Mouse (Mus musculus): Measurements from ENCODE around the gene Copz1.

Copz1 gene

DNA sequence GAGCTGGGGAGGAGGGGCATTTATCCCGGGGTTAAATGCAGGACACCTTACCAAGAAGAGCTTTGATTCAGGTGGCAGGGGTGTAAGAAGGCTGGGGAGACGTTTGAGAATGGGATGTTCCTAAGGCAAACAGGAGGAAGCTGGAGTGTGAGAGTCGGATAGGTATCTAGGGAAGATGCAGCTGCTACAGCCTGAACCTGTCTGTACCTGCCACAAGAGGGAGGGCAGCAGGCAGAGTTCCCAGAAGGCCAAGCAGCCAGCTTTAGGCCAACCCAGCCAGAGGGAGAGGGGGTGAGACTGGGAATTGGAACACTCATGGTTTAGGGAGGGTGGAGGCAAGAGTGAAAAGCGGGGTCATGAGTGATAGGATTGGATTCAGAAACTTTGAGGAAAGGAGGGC, 68.3 kb downstream of the Copz1 start:
- no peak for DNase-seq

DNA sequence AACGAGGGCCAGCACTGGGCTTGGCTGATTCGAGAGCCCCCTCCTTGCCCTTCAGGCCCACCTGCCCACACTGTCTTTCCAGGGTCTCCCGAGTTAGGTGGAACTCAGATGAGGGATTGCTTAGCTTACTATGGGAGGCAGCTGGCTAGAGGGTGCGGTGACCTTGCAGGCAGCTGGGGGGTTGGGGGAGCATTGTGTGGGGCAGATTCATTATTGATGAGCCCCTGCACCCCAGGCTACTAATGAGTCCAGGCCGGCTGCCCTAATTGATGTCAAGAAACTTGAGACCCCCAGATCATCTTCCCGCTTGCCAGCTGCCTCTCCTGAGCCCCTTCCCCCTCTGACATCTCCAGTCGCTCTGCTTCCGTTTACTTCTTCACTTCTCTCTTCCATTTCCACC, 69.0 kb downstream of the Copz1 start:
- DNase-seq, result no peak

DNA sequence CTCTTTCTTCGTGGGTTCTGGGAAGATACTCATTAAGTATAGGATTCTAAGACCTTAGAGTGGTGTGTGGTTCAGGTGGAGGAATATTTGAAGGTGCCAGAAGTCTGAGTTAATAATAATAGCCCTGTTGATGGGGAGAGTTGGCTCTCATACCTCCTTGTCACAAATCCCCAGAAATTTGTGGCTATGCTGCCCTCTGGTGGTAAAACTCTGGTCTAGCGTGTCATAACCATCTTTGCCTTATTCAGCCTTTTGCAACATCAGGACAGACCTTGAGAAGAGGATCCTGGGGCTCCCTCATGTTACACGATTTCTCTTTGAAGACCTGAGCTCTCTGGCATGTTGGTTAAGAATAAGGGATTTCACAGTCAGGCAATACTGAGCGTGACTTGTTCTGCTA, 69.9 kb downstream of the Copz1 start:
- DNase-seq, result peak; percentile 53 to 66

DNA sequence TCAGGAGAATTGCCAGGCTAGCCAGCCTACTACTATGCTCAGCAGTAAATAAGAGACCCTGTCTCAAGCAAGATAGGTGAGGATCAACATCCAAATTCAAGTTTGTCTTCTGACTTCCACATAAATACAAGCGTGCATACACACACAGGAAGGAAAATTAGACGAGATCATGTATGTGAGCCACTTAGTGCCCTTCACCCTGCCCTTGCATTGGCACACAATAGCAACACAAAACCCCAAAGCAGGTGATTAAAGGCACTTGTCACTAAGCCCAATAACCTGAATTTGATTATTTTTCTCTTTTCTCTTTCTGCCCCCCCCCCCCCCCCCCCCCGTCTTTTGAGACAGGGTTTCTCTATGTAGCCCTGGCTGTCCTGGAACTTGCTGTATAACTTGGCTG, 70.5 kb downstream of the Copz1 start:
- no peak for DNase-seq

DNA sequence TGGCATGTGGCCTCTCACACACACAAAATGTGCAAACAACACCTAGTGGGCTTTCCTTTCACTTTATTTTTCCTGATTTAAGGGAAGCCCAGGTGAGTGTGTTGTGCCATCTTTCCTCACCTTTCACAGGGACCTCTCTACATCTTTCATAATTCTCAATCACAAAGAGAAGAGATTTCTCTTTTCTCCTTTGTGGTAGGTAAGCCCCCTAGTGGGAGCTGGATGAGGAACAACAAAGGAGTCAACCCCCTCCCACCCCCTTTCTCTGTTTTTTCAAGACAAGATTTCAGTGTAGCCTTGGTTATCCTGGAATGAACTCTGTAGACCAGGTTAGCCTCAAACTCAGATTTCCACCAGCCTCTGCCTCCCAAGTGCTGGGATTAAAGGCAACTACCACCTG, 71.0 kb downstream of the Copz1 start:
- no peak for DNase-seq

DNA sequence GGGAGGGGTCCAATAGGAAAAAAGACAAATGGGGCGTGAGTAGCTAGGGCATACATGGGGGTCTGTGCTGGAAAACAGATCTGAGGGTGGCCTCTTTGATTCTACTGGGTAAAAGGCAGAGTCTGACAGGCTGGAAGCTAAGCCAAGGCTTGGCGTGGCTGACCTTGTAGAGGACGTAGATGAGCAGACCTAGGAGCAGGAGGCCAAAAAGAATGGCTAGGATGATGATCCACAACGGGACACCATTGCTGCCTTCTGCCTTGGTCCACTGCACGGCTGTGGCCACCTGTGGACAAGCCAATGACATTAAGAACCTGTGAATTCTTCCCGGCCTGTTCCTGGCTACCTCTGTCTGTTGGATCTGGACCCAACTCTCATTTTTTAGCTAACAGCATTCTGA, 73.3 kb downstream of the Copz1 start:
- DNase-seq, result no peak

DNA sequence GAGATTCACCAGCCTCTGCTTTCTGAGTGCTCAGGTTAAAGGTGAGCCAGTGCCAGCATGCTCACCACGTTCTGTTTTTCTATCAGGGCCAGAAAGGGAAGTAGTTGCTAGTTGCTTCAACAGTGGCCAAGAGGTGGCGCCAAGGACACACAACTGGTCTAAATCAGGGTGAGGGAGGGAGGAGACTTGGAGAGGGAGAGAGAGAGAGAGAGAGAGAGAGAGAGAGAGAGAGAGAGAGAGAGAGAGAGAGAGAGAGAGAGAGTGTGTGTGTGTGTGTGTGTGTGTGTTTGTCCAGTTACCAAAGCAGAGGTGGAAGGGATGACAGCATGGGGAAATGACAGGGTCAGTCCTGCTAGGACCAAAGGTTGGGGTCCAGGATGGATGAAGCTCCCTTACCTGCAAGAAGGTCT, 74.8 kb downstream of the Copz1 start:
- DNase-seq, result peak; percentile 60 to 62
